Mouse (Mus musculus) Muller cell, postnatal 12 days (primary cell): ENCODE data around the gene Ttll4.

ENCODE experiments used
- DNase-seq: peaks from one replicate; pipeline ENCODE4 v3.0.0-alpha.2; 2015; ENCODE audit errors: inconsistent ontology term

Gene Ttll4

GRCm38 (mm10) chr1:74712046-74712445 lies 50.5 kb downstream of the Ttll4 start:
- DNase-seq = no peak

- peak; percentile 11 for DNase-seq
Observed at GRCm38 (mm10) chr1:74712461-74713098, 51.0 kb downstream of the Ttll4 start.

- DNase-seq = peak; percentile 56
Observed at GRCm38 (mm10) chr1:74713099-74713858, 51.7 kb downstream of the Ttll4 start, which contains the start of gene Cyp27a1. Cyp27a1 (plus strand) TSS chr1:74713574.

- DNase-seq = peak; percentile 28
Observed at GRCm38 (mm10) chr1:74713859-74714730, 52.5 kb downstream of the Ttll4 start.

- no peak for DNase-seq
Observed at GRCm38 (mm10) chr1:74714967-74715366, 53.4 kb downstream of the Ttll4 start.

GRCm38 (mm10) chr1:74715468-74715867 lies 53.9 kb downstream of the Ttll4 start:
- DNase-seq = no peak

- DNase-seq = no peak
Observed at GRCm38 (mm10) chr1:74715886-74716285, 54.3 kb downstream of the Ttll4 start.

GRCm38 (mm10) chr1:74718113-74718512 lies 56.6 kb downstream of the Ttll4 start:
- DNase-seq = no peak

- DNase-seq = no peak
Observed at GRCm38 (mm10) chr1:74719281-74719680, 57.7 kb downstream of the Ttll4 start.

- DNase-seq = no peak
Observed at GRCm38 (mm10) chr1:74721657-74722056, 60.1 kb downstream of the Ttll4 start.

GRCm38 (mm10) chr1:74723748-74724147 lies 62.2 kb downstream of the Ttll4 start:
- no peak for DNase-seq

- DNase-seq = no peak
Observed at GRCm38 (mm10) chr1:74726114-74726513, 64.6 kb downstream of the Ttll4 start.

GRCm38 (mm10) chr1:74726674-74727073 lies 65.1 kb downstream of the Ttll4 start:
- DNase-seq = no peak

GRCm38 (mm10) chr1:74728446-74728845 lies 66.9 kb downstream of the Ttll4 start:
- DNase-seq = no peak

- DNase-seq = no peak
Observed at GRCm38 (mm10) chr1:74736977-74737376, 75.4 kb downstream of the Ttll4 start.

- DNase-seq = no peak
Observed at GRCm38 (mm10) chr1:74737500-74737899, 76.0 kb downstream of the Ttll4 start.

GRCm38 (mm10) chr1:74740846-74741245 lies 79.3 kb downstream of the Ttll4 start:
- no peak for DNase-seq

GRCm38 (mm10) chr1:74747335-74747734 lies 85.8 kb downstream of the Ttll4 start:
- no peak for DNase-seq

- DNase-seq = peak; percentile 76
Observed at GRCm38 (mm10) chr1:74748643-74749271, 87.2 kb downstream of the Ttll4 start, which contains the start of gene Prkag3. Prkag3 (minus strand) TSS chr1:74749221.

GRCm38 (mm10) chr1:74749301-74749700 lies 87.8 kb downstream of the Ttll4 start:
- peak; percentile 92 for DNase-seq

GRCm38 (mm10) chr1:74750683-74751082 lies 89.1 kb downstream of the Ttll4 start:
- DNase-seq = peak; percentile 93

- DNase-seq = no peak
Observed at GRCm38 (mm10) chr1:74752150-74752549, 90.6 kb downstream of the Ttll4 start.
